Mouse (Mus musculus) myocyte (in vitro differentiated cells): Measurements from ENCODE around the gene Igfbpl1.

ENCODE experiments used
- CEBPB ChIP-seq: IDR thresholded peaks from 2 replicates; pipeline ENCODE4 v1.6.1; 2011; ENCODE audit warnings: mild to moderate bottlenecking, moderate library complexity; ENCODE audit not compliant: poor library complexity, insufficient read depth, severe bottlenecking
- E2F4 ChIP-seq: IDR thresholded peaks from one replicate; pipeline ENCODE4 v1.6.1; 2011; ENCODE audit warnings: mild to moderate bottlenecking, control low read depth, moderate library complexity; ENCODE audit not compliant: insufficient read depth
- MAX ChIP-seq: IDR thresholded peaks from one replicate; pipeline ENCODE4 v1.6.1; 2011; ENCODE audit warnings: low read depth, mild to moderate bottlenecking, control low read depth
- MYOD1 ChIP-seq, 3 experiments: IDR thresholded peaks; one replicate each; pipeline ENCODE4 v1.6.1; 2011; ENCODE audit warnings: control low read depth in 2 of 3, low read depth in 2 of 3, mild to moderate bottlenecking in 2 of 3, moderate library complexity in 1 of 3; ENCODE audit not compliant: insufficient read length in 2 of 3, control insufficient read depth in 1 of 3
- MYOG ChIP-seq, 3 experiments: IDR thresholded peaks; one replicate each; pipeline ENCODE4 v1.6.1; 2011; ENCODE audit warnings: control low read depth in 2 of 3, low read depth in 2 of 3, mild to moderate bottlenecking in 2 of 3; ENCODE audit not compliant: insufficient read length in 2 of 3, control insufficient read depth in 1 of 3, insufficient read depth in 1 of 3
- POLR2A ChIP-seq: IDR thresholded peaks from one replicate; pipeline ENCODE4 v1.6.1; 2011; ENCODE audit warnings: low read depth, mild to moderate bottlenecking, control low read depth, moderate library complexity; ENCODE audit not compliant: insufficient read length
- POLR2AphosphoS2 ChIP-seq: IDR thresholded peaks from one replicate; pipeline ENCODE4 v1.6.1; 2011; ENCODE audit warnings: low read depth, control low read depth; ENCODE audit not compliant: insufficient read length
- USF1 ChIP-seq: IDR thresholded peaks from one replicate; pipeline ENCODE4 v1.6.1; 2011; ENCODE audit warnings: low read depth, mild to moderate bottlenecking, control low read depth, moderate library complexity

DNA sequence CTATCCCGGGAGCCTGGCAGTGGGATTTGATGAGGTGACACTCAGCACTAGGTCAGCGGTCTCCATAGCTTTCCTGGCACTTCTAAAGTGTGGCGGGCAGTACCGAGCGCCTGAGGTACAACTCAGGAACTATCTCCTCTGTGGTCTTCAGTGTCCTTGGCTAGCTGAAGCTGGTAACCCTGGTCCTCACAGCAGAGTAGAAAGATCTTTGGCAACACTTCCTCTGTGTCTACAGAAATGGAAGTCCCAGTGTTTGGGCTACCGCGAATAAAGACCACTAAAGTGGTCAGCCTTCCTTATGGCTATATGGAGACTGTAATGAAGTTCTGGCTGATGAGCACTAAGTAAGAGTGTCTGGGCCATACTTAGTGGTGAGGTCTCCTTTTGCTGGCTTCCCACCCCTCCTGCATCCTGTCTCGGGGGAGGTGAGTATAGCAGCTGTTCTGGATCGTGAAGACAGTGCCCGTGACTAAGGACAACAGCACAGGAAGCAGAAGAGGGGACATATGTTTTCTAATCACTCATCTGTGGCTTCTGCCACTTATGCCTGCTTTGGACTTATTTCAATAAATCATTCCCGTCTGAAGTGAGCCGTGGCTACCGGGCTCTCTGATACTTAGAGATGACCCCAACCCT lies 38.2 kb downstream of the Igfbpl1 start:
- TF ChIP-seq USF1 (no peak), MYOG (IDR thresholded peaks at IDR 0.05; ENCODE audit: control insufficient read depth in 1 of 3, insufficient read depth in 1 of 3, insufficient read length in 2 of 3, low read depth in 2 of 3) (no peak), POLR2A (no peak), E2F4 (no peak), POLR2AphosphoS2 (no peak), MAX (no peak), MYOD1 (IDR thresholded peaks at IDR 0.05; ENCODE audit: control insufficient read depth in 1 of 3, insufficient read length in 2 of 3, low read depth in 2 of 3) (no peak), CEBPB (no peak)
